Mouse (Mus musculus) liver, adult (tissue): ENCODE measurements around the gene Hbb-y.

ENCODE experiments used
- GATA4 ChIP-seq: IDR thresholded peaks from 2 replicates; pipeline ENCODE4 v1.6.1; 2014; ENCODE audit warnings: mild to moderate bottlenecking, low read length; ENCODE audit not compliant: insufficient replicate concordance

Hbb-y gene

GRCm38 (mm10) chr7:103826255-103826887 is 26.6 kb downstream of the Hbb-y start:
- TF ChIP-seq GATA4: no peak

DNA sequence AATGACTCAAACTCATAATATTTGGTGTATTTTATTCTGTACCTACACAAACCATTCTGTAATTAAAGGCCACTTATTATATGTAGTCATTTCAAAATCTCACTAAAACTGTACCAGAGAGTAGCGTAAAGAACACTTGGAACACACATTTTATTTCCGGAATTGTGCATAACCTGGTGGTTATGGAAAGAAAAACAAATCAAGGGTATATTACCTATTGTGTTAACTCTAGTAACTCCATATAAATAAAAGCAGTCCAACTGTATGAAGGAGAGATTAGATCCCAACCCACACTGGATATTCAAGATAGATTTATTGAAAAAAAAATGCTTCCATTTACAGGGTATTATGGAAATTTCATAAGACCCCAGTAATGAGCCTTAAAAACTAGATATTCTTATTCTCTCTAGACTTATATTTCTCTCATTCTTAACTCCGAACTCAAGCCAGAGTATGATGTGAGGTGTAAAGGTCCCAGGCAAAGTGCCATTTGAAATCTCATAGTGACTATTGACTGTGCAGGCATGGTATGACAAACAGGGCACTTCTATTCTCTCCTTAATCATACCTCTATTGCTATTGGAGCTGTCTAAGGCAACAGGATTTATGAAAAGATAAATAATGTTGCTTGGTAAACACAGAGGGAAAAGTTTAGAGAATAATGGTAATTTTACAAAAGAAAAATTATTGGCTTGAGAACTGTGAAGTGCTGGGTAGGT is 27.3 kb downstream of the Hbb-y start:
- TF ChIP-seq GATA4: no peak

GRCm38 (mm10) chr7:103824597-103824996 is 28.4 kb downstream of the Hbb-y start:
- TF ChIP-seq GATA4: no peak

DNA sequence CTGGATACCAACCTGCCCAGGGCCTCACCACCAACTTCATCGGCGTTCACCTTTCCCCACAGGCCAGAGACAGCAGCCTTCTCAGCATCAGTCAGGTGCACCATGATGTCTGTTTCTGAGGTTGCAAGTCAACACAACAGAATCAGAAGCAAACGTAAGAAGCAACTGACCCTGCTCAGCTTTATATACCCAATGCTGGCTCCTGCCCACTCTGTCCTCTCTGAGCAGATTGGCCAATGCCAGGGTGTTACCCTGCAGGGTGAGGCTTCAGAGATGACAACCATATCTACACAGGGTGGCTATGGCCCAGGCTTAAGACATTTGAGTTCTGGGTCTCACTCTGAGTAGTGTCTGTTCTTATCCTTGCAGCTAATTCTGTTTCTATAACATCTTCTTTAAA is 39.2 kb downstream of the Hbb-y start, which contains the start of gene Hbb-bt:
Gene Hbb-bt, minus strand, starts transcription at position 231 of the 400 bp plus-strand sequence.
- TF ChIP-seq GATA4: no peak

DNA sequence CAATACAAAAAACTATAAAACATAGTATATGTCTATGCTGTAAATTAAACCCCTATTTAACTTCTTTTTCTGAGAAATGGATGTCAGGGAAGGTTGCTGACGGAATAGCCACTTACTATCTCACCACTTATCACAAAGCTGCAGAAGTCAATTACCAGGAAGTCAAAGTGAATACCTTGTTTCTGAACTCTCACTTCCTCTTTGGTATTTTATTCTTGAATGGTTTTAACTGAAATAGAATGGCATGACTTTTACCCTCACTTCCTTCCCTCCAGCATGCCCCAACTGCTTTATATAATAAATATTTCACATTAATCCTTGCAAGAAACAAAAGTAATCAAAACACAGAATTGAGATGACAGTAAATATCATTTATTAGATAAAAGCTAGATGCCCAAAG is 40.8 kb downstream of the Hbb-y start:
- TF ChIP-seq GATA4: no peak

DNA sequence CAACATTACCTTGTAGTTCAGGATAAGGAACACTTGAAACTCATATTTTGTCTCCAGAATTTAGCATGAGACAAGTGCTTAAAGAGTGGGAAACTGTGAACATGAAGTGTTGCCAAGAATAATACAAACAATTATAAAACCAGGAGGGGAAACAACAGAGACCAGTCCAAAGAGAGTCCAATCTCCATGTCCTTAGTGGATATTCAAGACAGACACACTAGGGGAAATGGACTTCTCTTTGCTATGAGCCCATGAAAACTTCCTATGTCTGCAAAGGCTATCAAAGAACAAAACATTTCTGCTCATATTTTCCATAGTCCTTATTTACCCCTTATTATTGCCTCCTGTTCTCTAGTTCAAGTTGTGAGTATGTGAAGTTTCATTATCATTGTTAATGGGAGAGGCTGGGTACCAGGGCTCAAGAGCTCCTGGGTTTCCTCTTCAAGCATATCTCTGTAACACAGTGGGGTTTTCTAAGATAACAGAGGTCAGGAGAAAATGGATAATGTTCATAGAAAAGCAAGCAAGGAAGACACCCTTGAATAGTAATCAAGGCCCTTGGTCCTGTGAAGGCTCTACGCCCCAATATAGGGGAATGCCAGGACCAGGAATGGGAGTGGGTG is 41.7 kb downstream of the Hbb-y start:
- no peak for TF ChIP-seq GATA4

DNA sequence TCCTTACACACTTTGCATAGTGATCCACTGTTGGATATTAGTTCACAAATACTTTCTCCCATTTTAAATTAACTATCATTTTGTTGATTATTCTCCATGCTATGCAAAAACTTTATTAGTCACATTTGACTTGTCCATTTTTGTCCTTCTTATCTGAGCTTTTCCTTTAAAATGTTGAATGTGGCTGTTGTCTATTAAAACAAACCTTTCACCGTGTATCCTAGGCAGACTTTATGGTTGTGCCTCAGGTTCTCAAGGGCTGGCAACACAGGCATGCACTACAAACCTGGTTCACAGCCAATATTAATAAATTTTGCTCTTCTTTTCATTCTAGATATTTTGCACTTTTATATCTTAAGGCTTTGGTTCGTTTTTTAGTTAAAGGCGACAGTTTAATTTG is 42.3 kb downstream of the Hbb-y start:
- TF ChIP-seq GATA4: no peak

GRCm38 (mm10) chr7:103810296-103810695 is 42.7 kb downstream of the Hbb-y start:
- no peak for TF ChIP-seq GATA4

- no peak for TF ChIP-seq GATA4
Measured at GRCm38 (mm10) chr7:103809801-103810155, 43.2 kb downstream of the Hbb-y start.

GRCm38 (mm10) chr7:103808971-103809800 is 43.8 kb downstream of the Hbb-y start:
- no peak for TF ChIP-seq GATA4

GRCm38 (mm10) chr7:103806856-103807255 is 46.2 kb downstream of the Hbb-y start:
- TF ChIP-seq GATA4: no peak
